Mouse (Mus musculus) regulatory T cell (primary cell): ENCODE measurements around the gene Tcf19.

Experiments used
- in situ Hi-C: fragments of 300-600 bp; cut with MboI, MseI; formaldehyde crosslinking; loops from one replicate; pipeline ENCODE4 v1.15.1; 2025; ENCODE audit warnings: high pct_unique_total_duplicates

Tcf19 gene

GRCm38 (mm10) chr17:35516652-35517500, at the start of gene Tcf19, which contains the start of gene Cchcr1:
TSS of gene Tcf19 (minus strand) at chr17:35516824.
TSS of gene Cchcr1 (plus strand) at chr17:35517100.
- in situ Hi-C loops = loop anchor here (5.0 kb wide), 1 partner anchor 50 kb away; no protein-coding TSS in a partner anchor

GRCm38 (mm10) chr17:35558216-35558615, 41.6 kb upstream of the Tcf19 start:
- in situ Hi-C loops = no loop called here

GRCm38 (mm10) chr17:35557351-35557750, 40.7 kb upstream of the Tcf19 start:
- in situ Hi-C loops = no loop called here

GRCm38 (mm10) chr17:35556812-35557211, 40.2 kb upstream of the Tcf19 start:
- in situ Hi-C loops = no loop called here

GRCm38 (mm10) chr17:35556186-35556765, 39.7 kb upstream of the Tcf19 start:
- in situ Hi-C loops = no loop called here

GRCm38 (mm10) chr17:35554761-35555397, 38.3 kb upstream of the Tcf19 start:
- in situ Hi-C loops = no loop called here

GRCm38 (mm10) chr17:35554321-35554720, 37.7 kb upstream of the Tcf19 start:
- in situ Hi-C loops = no loop called here

- in situ Hi-C loops = no loop called here
These were observed 35.3 kb upstream of the Tcf19 start, which contains the start of gene Cdsn for GRCm38 (mm10) chr17:35551881-35552414. TSS of gene Cdsn (plus strand) at chr17:35552128.

GRCm38 (mm10) chr17:35550871-35551270, 34.2 kb upstream of the Tcf19 start:
- in situ Hi-C loops = no loop called here

- in situ Hi-C loops = no loop called here
These were observed 33.5 kb upstream of the Tcf19 start for GRCm38 (mm10) chr17:35550143-35550494.

GRCm38 (mm10) chr17:35549437-35550142, 33.0 kb upstream of the Tcf19 start:
- in situ Hi-C loops = loop anchor here (25.0 kb wide), 1 partner anchor 862 kb away; no protein-coding TSS in a partner anchor

GRCm38 (mm10) chr17:35548636-35549035, 32.0 kb upstream of the Tcf19 start:
- in situ Hi-C loops = loop anchor here (25.0 kb wide), 1 partner anchor 861 kb away; no protein-coding TSS in a partner anchor

GRCm38 (mm10) chr17:35547465-35547864, 30.8 kb upstream of the Tcf19 start:
- in situ Hi-C loops = loop anchor here (25.0 kb wide), 1 partner anchor 860 kb away; no protein-coding TSS in a partner anchor

- in situ Hi-C loops = loop anchor here (25.0 kb wide), 1 partner anchor 857 kb away; no protein-coding TSS in a partner anchor
These were observed 28.1 kb upstream of the Tcf19 start for GRCm38 (mm10) chr17:35544680-35545079.

- in situ Hi-C loops = loop anchor here (25.0 kb wide), 1 partner anchor 857 kb away; no protein-coding TSS in a partner anchor
These were observed 27.4 kb upstream of the Tcf19 start for GRCm38 (mm10) chr17:35544001-35544400.

- in situ Hi-C loops = loop anchor here (25.0 kb wide), 1 partner anchor 856 kb away; no protein-coding TSS in a partner anchor
These were observed 26.8 kb upstream of the Tcf19 start for GRCm38 (mm10) chr17:35543412-35543861.

GRCm38 (mm10) chr17:35542761-35543411, 26.3 kb upstream of the Tcf19 start:
- in situ Hi-C loops = loop anchor here (25.0 kb wide), 1 partner anchor 856 kb away; no protein-coding TSS in a partner anchor

- in situ Hi-C loops = loop anchor here (5.0 to 25.0 kb wide), 2 partner anchors 78 to 852 kb away; no protein-coding TSS in a partner anchor
These were observed 22.9 kb upstream of the Tcf19 start for GRCm38 (mm10) chr17:35539540-35539939.

- in situ Hi-C loops = loop anchor here (5.0 to 25.0 kb wide), 2 partner anchors 79 to 851 kb away; no protein-coding TSS in a partner anchor
These were observed 21.9 kb upstream of the Tcf19 start for GRCm38 (mm10) chr17:35538476-35538875.

GRCm38 (mm10) chr17:35537421-35537820, 20.8 kb upstream of the Tcf19 start:
- in situ Hi-C loops = loop anchor here (5.0 to 25.0 kb wide), 2 partner anchors 80 to 850 kb away; no protein-coding TSS in a partner anchor
